Mouse (Mus musculus): ENCODE measurements around the gene Usf1. TPM values are rescaled to one million over a fixed set of nuclear protein-coding genes. Genes with fewer than 3 reads are reported as not detected.

Usf1 gene
- polyA plus RNA-seq, 1 experiment: 98.8 TPM

DNA sequence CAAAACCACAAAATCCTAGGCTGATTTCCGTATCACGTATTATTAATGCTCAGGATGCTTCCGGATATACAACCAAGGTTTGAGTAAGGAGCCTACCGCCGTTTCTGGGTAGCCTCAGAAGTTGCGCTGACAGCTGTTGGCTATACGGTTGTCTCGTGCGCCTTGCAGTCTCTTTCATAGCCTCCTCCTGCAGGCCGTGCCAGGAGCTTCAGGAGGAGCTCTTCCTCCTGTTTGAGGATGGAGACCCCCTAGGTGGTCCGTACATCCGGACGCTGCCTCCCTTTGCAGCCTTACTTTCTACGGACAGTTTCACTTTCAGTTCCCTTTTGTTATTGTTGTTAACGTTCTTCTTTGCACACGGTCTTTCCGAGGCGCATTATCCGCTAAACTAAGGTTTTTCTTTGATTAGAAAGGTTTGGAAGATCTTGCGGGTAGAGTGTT lies 908 bp downstream of the Usf1 start:
- peak overlapping the region; percentile 71 for H3K4me3 ChIP-seq (ENCODE audit: insufficient read depth, low read length)
- H3K4me1 ChIP-seq (ENCODE audit: control insufficient read depth, insufficient read depth, low read length): peaks cover 24% of the 10 kb centered on the region
- TF ChIP-seq POLR2A (IDR thresholded peaks at IDR 0.05; ENCODE audit: borderline replicate concordance, low read depth, low read length) (no peak), CTCF (IDR thresholded peaks at IDR 0.05; ENCODE audit: low read depth, low read length) (no peak)
- H3K27ac ChIP-seq (ENCODE audit: insufficient read depth, low read depth, low read length): peak overlapping the region; percentile 89

DNA sequence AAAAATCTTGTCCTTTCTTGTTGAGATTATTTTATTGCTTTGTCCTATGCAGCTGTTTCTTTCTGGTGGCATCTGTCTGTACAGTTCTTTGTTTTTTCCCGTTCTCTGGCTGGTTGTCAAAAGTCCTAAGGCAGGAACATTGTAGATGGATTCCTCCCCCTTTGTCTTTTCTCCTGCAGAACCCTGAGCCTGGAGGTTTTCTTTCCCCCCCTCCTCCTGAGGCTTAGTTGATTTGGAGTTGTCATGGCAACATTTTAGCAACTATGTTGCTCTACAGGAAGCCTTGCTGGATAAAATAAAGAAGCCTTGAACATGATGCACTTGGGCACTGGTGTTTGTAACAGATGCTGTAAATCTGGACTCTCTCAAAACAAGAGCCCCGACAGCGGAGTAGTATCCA lies 1.3 kb downstream of the Usf1 start:
- peak overlapping the region; percentile 71 for H3K4me3 ChIP-seq (ENCODE audit: insufficient read depth, low read length)
- peak overlapping the region; percentile 89 for H3K27ac ChIP-seq (ENCODE audit: insufficient read depth, low read depth, low read length)
- H3K4me1 ChIP-seq (ENCODE audit: control insufficient read depth, insufficient read depth, low read length): peaks cover 24% of the 10 kb centered on the region
- no peak for TF ChIP-seq POLR2A (IDR thresholded peaks at IDR 0.05; ENCODE audit: borderline replicate concordance, low read depth, low read length)
- no peak for TF ChIP-seq CTCF (IDR thresholded peaks at IDR 0.05; ENCODE audit: low read depth, low read length)

DNA sequence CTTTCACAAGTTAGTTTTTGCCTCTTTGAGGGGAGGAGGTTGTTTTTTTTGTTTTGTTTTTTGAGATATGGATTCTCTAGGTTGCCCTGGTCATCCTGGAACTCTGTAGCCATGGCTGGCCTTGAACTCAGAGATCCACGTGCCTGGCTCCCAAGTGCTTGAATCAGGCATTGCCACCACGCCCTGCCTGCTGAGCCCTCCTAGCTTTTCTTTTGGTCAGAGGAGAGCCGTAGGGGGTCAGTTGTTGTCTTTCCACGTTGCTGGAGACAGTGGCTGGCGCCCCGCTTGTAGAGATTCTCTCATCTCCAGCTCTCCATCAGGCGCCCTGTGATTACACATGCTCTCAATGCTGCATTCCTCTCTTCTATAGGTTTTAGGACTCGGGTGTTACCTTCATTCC lies 2.5 kb downstream of the Usf1 start:
- Histone ChIP-seq H3K4me1 (ENCODE audit: control insufficient read depth, insufficient read depth, low read length) (peaks cover 18% of the 10 kb centered on the region), H3K27ac (ENCODE audit: insufficient read depth, low read depth, low read length) (no peak overlapping the region), H3K4me3 (ENCODE audit: insufficient read depth, low read length) (no peak overlapping the region)
- TF ChIP-seq CTCF (IDR thresholded peaks at IDR 0.05; ENCODE audit: low read depth, low read length): no peak
- no peak for TF ChIP-seq POLR2A (IDR thresholded peaks at IDR 0.05; ENCODE audit: borderline replicate concordance, low read depth, low read length)

DNA sequence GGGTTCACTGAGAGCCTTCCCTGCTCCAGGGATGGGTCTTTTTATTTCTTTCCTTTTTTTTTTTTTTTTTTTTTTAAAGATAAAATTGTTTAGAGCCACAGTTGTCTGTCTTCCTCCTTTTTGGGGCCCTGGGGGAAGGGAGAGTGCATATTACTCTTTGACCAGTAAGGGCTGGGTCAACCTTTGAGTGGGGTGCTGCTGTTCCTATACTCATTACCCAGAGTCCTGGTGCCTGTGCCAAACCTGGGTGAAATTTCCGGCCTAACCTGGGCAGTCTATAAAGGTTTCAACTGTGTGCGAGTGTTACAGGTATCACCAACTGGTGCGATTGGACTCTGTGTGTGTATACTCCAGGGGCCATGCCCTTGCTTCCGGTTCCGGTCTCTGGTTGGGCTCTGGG lies 7.5 kb downstream of the Usf1 start, which contains the start of gene Tstd1:
Gene Tstd1, plus strand, starts transcription at position 213 of the 400 bp plus-strand sequence.
- H3K27ac ChIP-seq (ENCODE audit: insufficient read depth, low read depth, low read length): no peak within 1 kb of the TSS
- TF ChIP-seq CTCF (IDR thresholded peaks at IDR 0.05; ENCODE audit: low read depth, low read length) (no peak), POLR2A (IDR thresholded peaks at IDR 0.05; ENCODE audit: borderline replicate concordance, low read depth, low read length) (no peak)
- H3K4me1 ChIP-seq (ENCODE audit: control insufficient read depth, insufficient read depth, low read length): no peaks in the 10 kb centered on the region
- no peak within 1 kb of the TSS for H3K4me3 ChIP-seq (ENCODE audit: insufficient read depth, low read length)

DNA sequence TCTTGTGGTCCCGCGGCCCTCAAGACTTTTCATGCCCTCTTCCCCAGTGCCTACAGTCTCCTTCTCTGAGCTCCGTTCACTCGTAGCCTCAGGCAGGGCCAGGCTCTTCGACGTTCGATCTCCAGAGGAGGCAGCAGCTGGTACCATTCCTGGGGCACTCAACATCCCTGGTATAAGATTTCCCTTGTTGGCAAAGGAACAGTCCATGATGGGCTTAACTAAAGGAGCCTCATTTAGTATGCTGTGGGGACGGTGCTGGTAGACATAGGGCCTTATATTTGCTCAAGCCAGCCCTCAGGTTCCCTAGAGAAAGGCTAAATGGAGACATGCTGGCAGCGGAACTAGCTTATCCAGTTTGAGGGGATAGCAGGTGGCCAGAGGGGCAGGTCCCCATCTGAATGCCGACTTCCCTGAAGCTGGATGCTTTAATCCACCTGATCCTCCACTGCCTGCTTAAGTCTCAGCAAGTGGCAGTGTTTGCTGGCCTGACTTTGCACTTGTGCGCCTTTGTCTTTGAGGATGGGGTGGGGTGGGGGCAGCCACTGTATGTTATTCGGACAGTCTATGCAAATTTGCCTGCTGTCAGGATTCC lies 8.3 kb downstream of the Usf1 start:
- H3K27ac ChIP-seq (ENCODE audit: insufficient read depth, low read depth, low read length): no peak overlapping the region
- no peaks in the 10 kb centered on the region for H3K4me1 ChIP-seq (ENCODE audit: control insufficient read depth, insufficient read depth, low read length)
- no peak for TF ChIP-seq POLR2A (IDR thresholded peaks at IDR 0.05; ENCODE audit: borderline replicate concordance, low read depth, low read length)
- TF ChIP-seq CTCF (IDR thresholded peaks at IDR 0.05; ENCODE audit: low read depth, low read length): no peak
- no peak overlapping the region for H3K4me3 ChIP-seq (ENCODE audit: insufficient read depth, low read length)

DNA sequence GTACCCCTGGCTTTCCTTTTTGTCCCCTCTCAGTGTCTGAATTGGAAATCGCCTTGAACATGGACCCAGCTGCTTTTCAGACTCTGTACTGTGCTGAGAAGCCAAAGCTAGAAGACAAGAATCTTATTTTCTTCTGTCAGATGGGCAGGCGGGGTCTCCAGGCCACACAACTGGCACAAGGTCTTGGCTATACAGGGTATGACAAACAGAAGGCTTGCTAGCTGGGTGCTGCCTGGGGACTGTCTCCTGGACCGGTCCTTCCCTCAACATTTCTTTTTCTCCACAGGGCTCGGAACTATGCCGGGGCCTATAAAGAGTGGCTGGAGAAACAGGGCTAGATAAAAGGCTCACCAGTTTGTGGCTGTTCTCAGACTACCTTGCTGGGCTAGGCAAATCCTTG lies 8.8 kb downstream of the Usf1 start:
- TF ChIP-seq POLR2A (IDR thresholded peaks at IDR 0.05; ENCODE audit: borderline replicate concordance, low read depth, low read length) (no peak), CTCF (IDR thresholded peaks at IDR 0.05; ENCODE audit: low read depth, low read length) (no peak)
- Histone ChIP-seq H3K4me1 (ENCODE audit: control insufficient read depth, insufficient read depth, low read length) (no peaks in the 10 kb centered on the region), H3K4me3 (ENCODE audit: insufficient read depth, low read length) (no peak overlapping the region), H3K27ac (ENCODE audit: insufficient read depth, low read depth, low read length) (no peak overlapping the region)

DNA sequence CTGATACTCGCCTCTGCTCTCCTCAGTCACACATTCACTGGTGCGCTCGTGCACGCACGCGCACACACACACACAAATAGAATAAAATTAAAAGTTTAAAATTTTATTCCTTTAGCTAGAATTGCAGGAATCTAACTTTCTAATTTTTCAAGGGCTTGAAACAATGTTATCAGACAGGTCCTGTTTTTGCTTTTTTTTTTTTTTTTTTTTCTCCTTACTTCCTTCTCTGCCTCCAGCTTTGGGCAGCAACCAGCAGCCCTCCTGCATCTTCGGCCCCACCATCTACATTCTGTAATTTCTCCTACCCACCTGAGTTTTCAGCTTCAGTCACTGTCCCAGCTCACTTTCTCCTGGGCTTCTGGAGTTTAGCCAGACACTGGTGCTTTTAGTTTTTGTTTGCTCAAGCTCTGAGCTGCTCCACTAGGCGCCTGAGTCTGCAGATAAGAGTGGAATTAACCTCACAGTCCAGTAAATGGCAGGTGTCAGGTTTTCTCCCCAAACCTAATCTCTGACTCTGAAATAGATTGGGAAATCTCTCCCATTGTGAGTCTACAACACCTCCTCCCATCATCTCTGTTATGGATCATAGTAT lies 11.5 kb downstream of the Usf1 start:
- TF ChIP-seq CTCF (IDR thresholded peaks at IDR 0.05; ENCODE audit: low read depth, low read length): no peak
- no peak for TF ChIP-seq POLR2A (IDR thresholded peaks at IDR 0.05; ENCODE audit: borderline replicate concordance, low read depth, low read length)
- no peaks in the 10 kb centered on the region for H3K4me1 ChIP-seq (ENCODE audit: control insufficient read depth, insufficient read depth, low read length)

DNA sequence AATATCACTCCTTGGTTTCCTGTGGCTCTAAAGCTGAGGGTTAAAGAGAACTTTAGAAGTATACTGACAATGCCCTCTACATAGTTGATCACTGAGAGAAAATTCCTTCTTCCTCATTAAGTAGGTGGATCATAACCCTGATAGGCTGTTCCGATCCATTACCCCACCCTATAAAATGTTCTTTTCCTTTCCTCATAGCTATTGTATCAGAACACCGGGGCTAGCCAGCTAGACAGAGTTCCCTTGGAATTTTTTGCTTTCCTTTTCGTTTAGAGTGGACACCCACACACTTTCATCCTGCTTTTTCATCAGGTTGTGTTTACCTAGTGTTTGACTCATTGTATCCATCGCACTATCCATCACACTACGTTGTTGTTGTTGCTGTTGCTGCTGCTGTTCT lies 13.5 kb downstream of the Usf1 start:
- H3K27ac ChIP-seq (ENCODE audit: insufficient read depth, low read depth, low read length): no peak overlapping the region
- no peaks in the 10 kb centered on the region for H3K4me1 ChIP-seq (ENCODE audit: control insufficient read depth, insufficient read depth, low read length)
- H3K4me3 ChIP-seq (ENCODE audit: insufficient read depth, low read length): no peak overlapping the region
- TF ChIP-seq POLR2A (IDR thresholded peaks at IDR 0.05; ENCODE audit: borderline replicate concordance, low read depth, low read length) (no peak), CTCF (IDR thresholded peaks at IDR 0.05; ENCODE audit: low read depth, low read length) (no peak)

More for the DNA sequence above, 11.5 kb downstream of the Usf1 start:
- Histone ChIP-seq H3K27ac (ENCODE audit: insufficient read depth, low read depth, low read length) (no peak overlapping the region), H3K4me3 (ENCODE audit: insufficient read depth, low read length) (no peak overlapping the region)

DNA sequence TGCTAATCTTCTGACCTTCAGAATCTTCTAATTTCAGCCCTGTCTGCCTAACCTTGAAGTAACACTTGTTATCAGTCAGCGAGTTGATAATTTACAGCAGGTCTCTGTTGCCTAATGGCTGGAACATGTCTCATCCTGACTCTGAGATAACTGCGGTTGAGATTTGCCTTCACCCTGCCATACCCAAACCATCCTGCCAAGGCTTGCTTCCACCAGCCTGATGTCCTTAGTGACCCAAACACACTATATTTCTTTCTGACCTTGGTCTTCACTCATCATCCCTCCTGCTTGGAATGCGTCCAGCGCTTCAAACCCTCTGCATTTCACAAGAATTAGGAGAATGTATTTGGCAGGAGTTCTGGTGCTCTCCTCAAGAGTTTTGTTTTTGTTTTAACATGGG lies 14.0 kb downstream of the Usf1 start:
- TF ChIP-seq CTCF (IDR thresholded peaks at IDR 0.05; ENCODE audit: low read depth, low read length) (no peak), POLR2A (IDR thresholded peaks at IDR 0.05; ENCODE audit: borderline replicate concordance, low read depth, low read length) (no peak)

DNA sequence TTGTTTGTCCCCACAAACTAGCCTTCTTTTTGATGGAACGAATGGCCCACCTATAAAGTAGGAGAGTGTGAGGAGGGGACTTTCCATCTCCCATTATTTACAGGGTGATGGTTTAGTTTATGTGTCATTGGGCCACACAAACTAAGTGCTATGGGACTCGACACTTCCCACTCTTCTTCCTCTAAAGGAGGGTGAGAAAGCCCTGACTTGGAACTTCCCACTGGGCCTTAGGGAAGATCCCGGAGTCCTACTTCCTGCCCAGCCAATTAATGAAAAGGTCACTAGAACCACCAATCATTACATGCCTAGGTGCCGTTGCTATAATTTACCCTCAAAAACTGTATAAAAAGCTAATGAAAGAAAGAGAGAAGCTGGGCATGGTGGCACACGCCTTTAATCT lies 21.0 kb downstream of the Usf1 start:
- Histone ChIP-seq H3K4me1 (ENCODE audit: control insufficient read depth, insufficient read depth, low read length) (no peaks in the 10 kb centered on the region), H3K27ac (ENCODE audit: insufficient read depth, low read depth, low read length) (no peak overlapping the region), H3K4me3 (ENCODE audit: insufficient read depth, low read length) (no peak overlapping the region)
- TF ChIP-seq POLR2A (IDR thresholded peaks at IDR 0.05; ENCODE audit: borderline replicate concordance, low read depth, low read length) (no peak), CTCF (IDR thresholded peaks at IDR 0.05; ENCODE audit: low read depth, low read length) (no peak)

More for the DNA sequence above, 14.0 kb downstream of the Usf1 start:
- H3K4me3 ChIP-seq (ENCODE audit: insufficient read depth, low read length): no peak overlapping the region
- H3K4me1 ChIP-seq (ENCODE audit: control insufficient read depth, insufficient read depth, low read length): no peaks in the 10 kb centered on the region
- no peak overlapping the region for H3K27ac ChIP-seq (ENCODE audit: insufficient read depth, low read depth, low read length)
